Mouse (Mus musculus) urinary bladder, postnatal 10 days (tissue): ENCODE measurements around the gene Gpd2.

Source experiments
- DNase-seq: peaks from one replicate; pipeline ENCODE4 v3.0.0; 2022; ENCODE audit warnings: low spot score

Gene Gpd2

GRCm38 (mm10) chr2:57251636-57252317 lies 14.3 kb downstream of the Gpd2 start:
- DNase-seq, result no peak

GRCm38 (mm10) chr2:57252542-57253301 lies 15.3 kb downstream of the Gpd2 start:
- DNase-seq, result no peak

GRCm38 (mm10) chr2:57254267-57254666 lies 16.8 kb downstream of the Gpd2 start:
- no peak for DNase-seq

- DNase-seq, result no peak
Observed at GRCm38 (mm10) chr2:57255153-57255670, 17.8 kb downstream of the Gpd2 start.

- DNase-seq, result no peak
Observed at GRCm38 (mm10) chr2:57255836-57256235, 18.4 kb downstream of the Gpd2 start.

- DNase-seq, result no peak
Observed at GRCm38 (mm10) chr2:57256459-57256858, 19.0 kb downstream of the Gpd2 start.

- no peak for DNase-seq
Observed at GRCm38 (mm10) chr2:57261286-57262077, 24.0 kb downstream of the Gpd2 start.

GRCm38 (mm10) chr2:57263431-57263830 lies 26.0 kb downstream of the Gpd2 start:
- no peak for DNase-seq

GRCm38 (mm10) chr2:57264912-57265311 lies 27.5 kb downstream of the Gpd2 start:
- DNase-seq, result no peak

GRCm38 (mm10) chr2:57266679-57267393 lies 29.4 kb downstream of the Gpd2 start:
- DNase-seq, result no peak

- DNase-seq, result no peak
Observed at GRCm38 (mm10) chr2:57267394-57267716, 29.9 kb downstream of the Gpd2 start.

GRCm38 (mm10) chr2:57267896-57268295 lies 30.5 kb downstream of the Gpd2 start:
- DNase-seq, result no peak

- DNase-seq, result no peak
Observed at GRCm38 (mm10) chr2:57268839-57269238, 31.4 kb downstream of the Gpd2 start.

- DNase-seq, result no peak
Observed at GRCm38 (mm10) chr2:57269690-57270435, 32.4 kb downstream of the Gpd2 start.

- no peak for DNase-seq
Observed at GRCm38 (mm10) chr2:57280190-57280723, 42.8 kb downstream of the Gpd2 start.

- no peak for DNase-seq
Observed at GRCm38 (mm10) chr2:57283791-57284190, 46.4 kb downstream of the Gpd2 start.

GRCm38 (mm10) chr2:57285197-57285596 lies 47.8 kb downstream of the Gpd2 start:
- no peak for DNase-seq

GRCm38 (mm10) chr2:57287986-57288385 lies 50.6 kb downstream of the Gpd2 start:
- no peak for DNase-seq

- DNase-seq, result no peak
Observed at GRCm38 (mm10) chr2:57293571-57293970, 56.1 kb downstream of the Gpd2 start.

- DNase-seq, result no peak
Observed at GRCm38 (mm10) chr2:57296069-57296468, 58.6 kb downstream of the Gpd2 start.

GRCm38 (mm10) chr2:57297226-57297625 lies 59.8 kb downstream of the Gpd2 start:
- DNase-seq, result no peak
